ENCODE assay signal across 17 mouse cellular contexts in the genomic region with DNA sequence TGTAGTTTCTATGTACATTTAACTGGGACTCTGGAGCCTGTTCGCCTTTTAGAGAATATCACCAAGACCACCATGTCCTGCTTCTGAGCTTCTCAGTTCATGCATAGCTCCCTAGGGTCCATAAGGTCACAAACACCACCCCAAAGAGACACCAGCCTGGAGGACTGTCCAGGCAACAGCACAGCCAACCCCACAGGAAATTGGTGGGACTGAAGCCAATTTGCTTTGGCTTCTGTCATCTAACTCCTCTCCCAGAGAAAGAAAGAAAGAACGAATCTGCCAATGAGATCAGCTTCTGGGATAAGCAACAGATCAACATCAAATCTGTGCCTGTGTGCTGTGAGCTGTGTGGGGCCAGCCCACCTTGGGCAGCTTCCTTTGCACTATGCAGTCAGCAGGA.
"Had no signal": no experiment of that assay in that cellular context is flagged by ENCODE, and none has a peak within 500 bp of the region (broad histone marks: within the 10 kb centered on the region; RNA-seq: fewer than 3 reads in every experiment).

No protein-coding gene starts in this region.

- H3K9me3 ChIP-seq: kidney, embryonic 15.5 days; liver, embryonic 13.5 days; lung, embryonic 15.5 days; midbrain, embryonic 12.5 days; midbrain, embryonic 15.5 days; neural tube, embryonic 13.5 days; stomach, embryonic 15.5 days had no signal

- H3K36me3 ChIP-seq: kidney, embryonic 15.5 days; liver, embryonic 13.5 days; lung, embryonic 15.5 days; midbrain, embryonic 12.5 days; midbrain, embryonic 15.5 days; neural tube, embryonic 13.5 days; stomach, embryonic 15.5 days had no signal

- H3K4me3 ChIP-seq: kidney, embryonic 15.5 days; left cerebral cortex, adult 2 months; liver, embryonic 13.5 days; lung, embryonic 15.5 days; midbrain, embryonic 12.5 days; midbrain, embryonic 15.5 days; neural tube, embryonic 13.5 days; stomach, embryonic 15.5 days had no signal

- H3K27ac ChIP-seq: kidney, embryonic 15.5 days; left cerebral cortex, adult 2 months; liver, embryonic 13.5 days; lung, embryonic 15.5 days; midbrain, embryonic 12.5 days; midbrain, embryonic 15.5 days; neural tube, embryonic 13.5 days; stomach, embryonic 15.5 days had no signal

- H3K9ac ChIP-seq: kidney, embryonic 15.5 days; liver, embryonic 13.5 days; lung, embryonic 15.5 days; midbrain, embryonic 12.5 days; midbrain, embryonic 15.5 days; neural tube, embryonic 13.5 days; stomach, embryonic 15.5 days had no signal

- H3K4me2 ChIP-seq: kidney, embryonic 15.5 days; liver, embryonic 13.5 days; lung, embryonic 15.5 days; midbrain, embryonic 12.5 days; midbrain, embryonic 15.5 days; neural tube, embryonic 13.5 days; stomach, embryonic 15.5 days had no signal

- ATAC-seq: midbrain, embryonic 15.5 days had no signal

- DNase-seq: kidney, adult 8-10 months; kidney, postnatal 10 days; kidney, postnatal 36 days; layer of hippocampus, postnatal 36 days; liver, embryonic 13.5 days; lung, postnatal 4 days; retina, postnatal 1 day; right cerebral cortex, postnatal 25 days; spleen, adult 18-20 months; thymus, postnatal 25 days had no signal

- H3K4me1 ChIP-seq: liver, embryonic 13.5 days; stomach, embryonic 15.5 days had no signal

- H3K27me3 ChIP-seq: kidney, embryonic 15.5 days; liver, embryonic 13.5 days; lung, embryonic 15.5 days; neural tube, embryonic 13.5 days; stomach, embryonic 15.5 days had no signal
